Mouse (Mus musculus) stomach, embryonic 16.5 days (tissue): ENCODE data around the gene Max. TPM values are rescaled to one million over a fixed set of nuclear protein-coding genes. Genes with fewer than 3 reads are reported as not detected.

Source experiments
- ATAC-seq: fragments of 200-750 bp; cut with Nextera tagmentation; 2 replicates; pipeline ENCODE4 v1.8.0; 2017; ENCODE audit warnings: moderate number of reproducible peaks, moderate TSS enrichment; ENCODE audit not compliant: insufficient read depth, low FRiP score
- H3K27ac ChIP-seq: fragments of 300-500 bp; sonication (generic); 2 replicates; pipeline ENCODE4 v1.5.1; 2014; ENCODE audit warnings: low read length
- H3K27me3 ChIP-seq: fragments of 300-500 bp; sonication (generic); 2 replicates; pipeline ENCODE4 v1.6.1; 2014; ENCODE audit warnings: low read length, control low read depth, mixed read lengths; ENCODE audit not compliant: control insufficient read depth, insufficient read depth
- H3K36me3 ChIP-seq: fragments of 300-500 bp; sonication (generic); 2 replicates; pipeline ENCODE4 v1.6.1; 2014; ENCODE audit warnings: low read length; ENCODE audit not compliant: control insufficient read depth, insufficient read depth
- H3K4me1 ChIP-seq: fragments of 300-500 bp; sonication (generic); 2 replicates; pipeline ENCODE4 v1.6.1; 2014; ENCODE audit warnings: low read length, control low read depth, mixed read lengths; ENCODE audit not compliant: control insufficient read depth, insufficient read depth
- H3K4me2 ChIP-seq: fragments of 300-500 bp; sonication (generic); 2 replicates; pipeline ENCODE4 v1.6.1; 2014; ENCODE audit warnings: low read depth, low read length, mixed read lengths
- H3K4me3 ChIP-seq: fragments of 300-500 bp; sonication (generic); replicated peaks from 2 replicates; pipeline ENCODE4 v1.5.1; 2014; ENCODE audit warnings: mild to moderate bottlenecking, low read length
- H3K9ac ChIP-seq: fragments of 300-500 bp; sonication (generic); 2 replicates; pipeline ENCODE4 v1.6.1; 2014; ENCODE audit warnings: low read length
- H3K9me3 ChIP-seq: fragments of 300-500 bp; sonication (generic); replicated peaks from 2 replicates; pipeline ENCODE4 v1.6.1; 2016; ENCODE audit warnings: low read length, control low read depth; ENCODE audit not compliant: control insufficient read depth
- WGBS: fragments of 180-500 bp; shearing (Covaris S2); extraction: QIAGEN DNeasy Blood & Tissue Kit; methylation state at CpG from one replicate; pipeline ENCODE4 v1.1.7; 2014; 5-methylcytosine and 5-hydroxymethylcytosine counted together
- polyA plus RNA-seq: library from polyadenylated mRNA; unstranded; fragments of >200 nt; fragmentation: Nextera tagmentation; extraction: Ambion mirVana; gene quantifications from 2 replicates; pipeline ENCODE4 v1.2.1, GENCODE M21; 2015

The Max gene
- polyA plus RNA-seq, 1 experiment from 2014 or later: 16.1 TPM

GRCm38 (mm10) chr12:76889404-76890184 is 72.4 kb downstream of the Max start:
- Histone ChIP-seq H3K9ac (no peak overlapping the region), H3K4me3 (no peak overlapping the region), H3K27ac (no peak overlapping the region), H3K36me3 (no peaks in the 10 kb centered on the region), H3K4me2 (no peak overlapping the region), H3K27me3 (no peaks in the 10 kb centered on the region), H3K9me3 (no peaks in the 10 kb centered on the region), H3K4me1 (no peaks in the 10 kb centered on the region)
- peak; percentile 29; the same call in 1 of the 2 replicates for ATAC-seq
- 90% methylated on average over 11 of the region's 11 CpGs for WGBS

GRCm38 (mm10) chr12:76887941-76888340 is 74.1 kb downstream of the Max start:
- H3K9me3 ChIP-seq: no peaks in the 10 kb centered on the region

More at GRCm38 (mm10) chr12:76887941-76888340, 74.1 kb downstream of the Max start:
- no peaks in the 10 kb centered on the region for H3K36me3 ChIP-seq
- H3K4me2 ChIP-seq: no peak overlapping the region
- no peak overlapping the region for H3K9ac ChIP-seq
- H3K27ac ChIP-seq: no peak overlapping the region
- no peaks in the 10 kb centered on the region for H3K4me1 ChIP-seq
- no peaks in the 10 kb centered on the region for H3K27me3 ChIP-seq
- ATAC-seq: no peak
- WGBS: 89% methylated on average over 12 of the region's 12 CpGs
- no peak overlapping the region for H3K4me3 ChIP-seq

Other genes with a start within 250 kb of the Max start
- gene Churc1, start 196.7 kb downstream of the Max start, polyA plus RNA-seq: 140 and 149 TPM in 2 replicates
- 34.4 and 37.4 TPM in 2 replicates for gene Fntb, start 196.6 kb downstream of the Max start, polyA plus RNA-seq
- 138 and 180 TPM in 2 replicates for gene Gpx2, start 166.6 kb downstream of the Max start, polyA plus RNA-seq
- 38.3 and 49.3 TPM in 2 replicates for gene Rab15, start 139.3 kb downstream of the Max start, polyA plus RNA-seq